Mouse (Mus musculus) CH12.LX (cell line): ENCODE measurements at regions not wholly inside any gene's neighbourhood (a gene's known extent, or its start where the extent isn't known, plus 50 kb on each side); places are given as distances from the start of the nearest gene placed in this dataset.

Source experiments
- DNase-seq: peaks from one replicate; pipeline ENCODE4 v3.0.0-alpha.2; 2013; ENCODE audit errors: extremely low read depth
- H3K27ac ChIP-seq: 2 replicates; pipeline ENCODE4 v1.5.1; 2012; ENCODE audit warnings: low read depth, mild to moderate bottlenecking, control low read depth, moderate library complexity; ENCODE audit not compliant: insufficient read depth
- H3K27me3 ChIP-seq: replicated peaks from 2 replicates; pipeline ENCODE3; 2012; ENCODE audit warnings: inconsistent platforms
- H3K36me3 ChIP-seq, 2 experiments: replicated peaks in 1 of 2; 2 replicates each; pipeline versions ENCODE3 to v1.6.1; 2012; ENCODE audit warnings: inconsistent platforms in 1 of 2, low read length in 1 of 2, mild to moderate bottlenecking in 1 of 2, mixed read lengths in 1 of 2, moderate library complexity in 1 of 2; ENCODE audit not compliant: control insufficient read depth in 1 of 2, insufficient read depth in 1 of 2
- H3K4me1 ChIP-seq, 2 experiments: 2 replicates each; pipeline ENCODE4 v1.6.1; 2012; ENCODE audit warnings: inconsistent platforms in 1 of 2, moderate library complexity in 1 of 2; ENCODE audit not compliant: insufficient read depth in 2 of 2, control insufficient read depth in 1 of 2
- H3K4me2 ChIP-seq: 2 replicates; pipeline ENCODE4 v1.6.1; 2012; ENCODE audit warnings: low read depth, mild to moderate bottlenecking, control low read depth; ENCODE audit not compliant: poor library complexity, insufficient read depth, severe bottlenecking
- H3K4me3 ChIP-seq, 3 experiments: fragments of 150-350 bp in 1 of 3; sonication (generic) in 1 of 3; replicated peaks in 1 of 3; 2 replicates each; pipeline versions ENCODE3 to v1.5.1; 2011 to 2012; ENCODE audit warnings: low read depth in 2 of 3, low read length in 2 of 3, mild to moderate bottlenecking in 2 of 3, moderate library complexity in 2 of 3, control low read depth in 1 of 3, improper control_type of control experiment in 1 of 3, inconsistent platforms in 1 of 3, mixed read lengths in 1 of 3; ENCODE audit not compliant: poor library complexity in 1 of 3
- H3K79me2 ChIP-seq: replicated peaks from 2 replicates; pipeline ENCODE4 v1.6.1; 2012; ENCODE audit warnings: mild to moderate bottlenecking, moderate library complexity; ENCODE audit not compliant: control insufficient read depth, poor library complexity, insufficient read depth, severe bottlenecking; ENCODE audit errors: extremely low read depth
- H3K9ac ChIP-seq: 2 replicates; pipeline ENCODE4 v1.6.1; 2012; ENCODE audit warnings: low read depth, mild to moderate bottlenecking, control low read depth, moderate library complexity; ENCODE audit not compliant: insufficient read depth
- H3K9me3 ChIP-seq: replicated peaks from 2 replicates; pipeline ENCODE3; 2012; ENCODE audit warnings: low read length, inconsistent platforms, mixed read lengths
- CHD1 ChIP-seq: IDR thresholded peaks from 2 replicates; pipeline ENCODE4 v1.6.1; 2012; ENCODE audit warnings: low read depth, low read length, improper control_type of control experiment, inconsistent platforms
- CTCF ChIP-seq, 2 experiments: IDR thresholded peaks in 1 of 2; conservative IDR thresholded peaks in 1 of 2; 2 replicates each; pipeline ENCODE4 v1.5.1; 2011 to 2012; ENCODE audit warnings: low read depth in 2 of 2, low read length in 2 of 2, improper control_type of control experiment in 1 of 2, inconsistent platforms in 1 of 2, mild to moderate bottlenecking in 1 of 2, moderate library complexity in 1 of 2
- GABPA ChIP-seq: IDR thresholded peaks from 2 replicates; pipeline ENCODE4 v1.6.1; 2012; ENCODE audit warnings: low read depth, low read length, improper control_type of control experiment, inconsistent platforms; ENCODE audit not compliant: insufficient replicate concordance
- IRF4 ChIP-seq: IDR thresholded peaks from 2 replicates; pipeline ENCODE4 v1.6.1; 2014; ENCODE audit warnings: low read depth, mild to moderate bottlenecking, inconsistent platforms, low read length, improper control_type of control experiment
- JUN ChIP-seq: IDR thresholded peaks from 2 replicates; pipeline ENCODE4 v1.6.1; 2011; ENCODE audit warnings: low read depth, mild to moderate bottlenecking, low read length, improper control_type of control experiment, moderate library complexity; ENCODE audit not compliant: insufficient read depth
- MAX ChIP-seq: IDR thresholded peaks from 2 replicates; pipeline ENCODE4 v1.6.1; 2011; ENCODE audit warnings: low read length, improper control_type of control experiment
- MAZ ChIP-seq: IDR thresholded peaks from 2 replicates; pipeline ENCODE4 v1.6.1; 2012; ENCODE audit warnings: low read depth, mild to moderate bottlenecking, inconsistent platforms, low read length, improper control_type of control experiment, moderate library complexity
- MXI1 ChIP-seq: IDR thresholded peaks from 2 replicates; pipeline ENCODE4 v1.6.1; 2011; ENCODE audit warnings: mild to moderate bottlenecking, low read depth, low read length, improper control_type of control experiment
- MYC ChIP-seq: IDR thresholded peaks from 2 replicates; pipeline ENCODE4 v1.6.1; 2011; ENCODE audit warnings: low read depth, mild to moderate bottlenecking, improper control_type of control experiment, low read length
- NELFE ChIP-seq: IDR thresholded peaks from 2 replicates; pipeline ENCODE4 v1.6.1; 2011; ENCODE audit warnings: low read depth, low read length, improper control_type of control experiment
- NRF1 ChIP-seq: IDR thresholded peaks from 2 replicates; pipeline ENCODE4 v1.6.1; 2014; ENCODE audit warnings: low read depth, mild to moderate bottlenecking, inconsistent platforms, low read length, improper control_type of control experiment, moderate library complexity
- PAX5 ChIP-seq: IDR thresholded peaks from 2 replicates; pipeline ENCODE4 v1.6.1; 2012; ENCODE audit warnings: low read length, inconsistent platforms, mixed read lengths
- RCOR1 ChIP-seq: conservative IDR thresholded peaks from 2 replicates; pipeline ENCODE4 v1.6.1; 2012; ENCODE audit warnings: low read depth, mild to moderate bottlenecking, inconsistent platforms, low read length, improper control_type of control experiment
- SIN3A ChIP-seq: IDR thresholded peaks from 2 replicates; pipeline ENCODE4 v1.6.1; 2012; ENCODE audit warnings: low read length, improper control_type of control experiment, inconsistent platforms
- TBP ChIP-seq: conservative IDR thresholded peaks from 2 replicates; pipeline ENCODE4 v1.6.1; 2011; ENCODE audit warnings: low read depth, low read length, improper control_type of control experiment
- TCF12 ChIP-seq: IDR thresholded peaks from 2 replicates; pipeline ENCODE4 v1.6.1; 2014; ENCODE audit warnings: low read depth, mild to moderate bottlenecking, inconsistent platforms, low read length, improper control_type of control experiment
- UBTF ChIP-seq: IDR thresholded peaks from 2 replicates; pipeline ENCODE4 v1.6.1; 2012; ENCODE audit warnings: low read depth, mild to moderate bottlenecking, inconsistent platforms, low read length, improper control_type of control experiment, moderate library complexity
- ZKSCAN1 ChIP-seq: IDR thresholded peaks from 2 replicates; pipeline ENCODE4 v1.6.1; 2012; ENCODE audit warnings: low read depth, inconsistent platforms, low read length, improper control_type of control experiment, borderline replicate concordance
- ZNF384 ChIP-seq: IDR thresholded peaks from 2 replicates; pipeline ENCODE4 v1.6.1; 2012; ENCODE audit warnings: low read depth, low read length, improper control_type of control experiment, inconsistent platforms
- dilution Hi-C: fragments of 300-500 bp; cut with MboI; formaldehyde crosslinking; loops from 2 replicates; pipeline ENCODE4 v1.14.3; 2020; ENCODE audit warnings: low sequenced_read_pairs; ENCODE audit not compliant: extremely low pct_unique_long_range_greater_than_20kb, extremely low pct_ligation_motif_present
- in situ Hi-C: fragments of 300-500 bp; cut with MboI; formaldehyde crosslinking; loops from 3 replicates; pipeline ENCODE4 v1.14.3; 2019; ENCODE audit warnings: low sequenced_read_pairs, low pct_ligation_motif_present, low pct_unique_long_range_greater_than_20kb, mixed read lengths

DNA sequence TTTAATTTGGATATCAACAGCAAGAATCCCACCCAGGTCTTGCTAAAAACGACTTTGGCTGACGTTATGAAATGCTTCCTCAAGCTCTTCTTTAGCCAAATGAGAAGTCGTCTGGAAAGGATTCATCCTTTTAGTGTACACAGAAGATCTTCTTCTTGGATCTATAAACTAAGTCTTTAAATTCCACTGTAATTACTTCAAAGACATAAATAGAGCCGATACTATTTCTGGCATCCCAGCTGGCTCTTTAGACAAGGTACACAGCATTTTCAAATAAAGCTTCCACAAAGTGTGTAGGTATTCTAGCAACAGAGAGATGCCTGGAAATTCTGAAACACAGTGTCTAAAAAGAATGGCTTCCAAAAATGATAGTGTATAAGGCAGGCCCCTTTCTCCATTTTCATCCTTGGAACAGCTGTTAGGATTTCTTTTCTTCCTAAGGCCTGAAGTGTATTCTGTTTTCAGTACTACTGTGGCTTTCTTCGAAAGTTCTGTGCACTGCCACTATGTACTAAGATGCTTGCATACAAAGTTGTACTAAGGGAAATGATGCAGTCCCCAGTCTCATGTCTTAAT, 371.4 kb downstream of the Inhba start:
- no peak overlapping the region for H3K4me2 ChIP-seq
- H3K4me1 ChIP-seq = no peaks in the 10 kb centered on the region
- H3K27me3 ChIP-seq = no peaks in the 10 kb centered on the region
- H3K36me3 ChIP-seq = no peaks in the 10 kb centered on the region
- no peaks in the 10 kb centered on the region for H3K9me3 ChIP-seq
- no peaks in the 10 kb centered on the region for H3K79me2 ChIP-seq
- dilution Hi-C loops = no loop called here
- no peak overlapping the region for H3K4me3 ChIP-seq
- in situ Hi-C loops = no loop called here
- H3K27ac ChIP-seq = no peak overlapping the region
- no peak overlapping the region for H3K9ac ChIP-seq
- DNase-seq = no peak
- TF ChIP-seq JUN = no peak
- TF ChIP-seq RCOR1 = no peak
- no peak for TF ChIP-seq SIN3A
- TF ChIP-seq MYC = no peak
- TF ChIP-seq UBTF = no peak
- TF ChIP-seq CHD1 = no peak
- TF ChIP-seq ZNF384 = no peak
- no peak for TF ChIP-seq MAX
- TF ChIP-seq MAZ = no peak
- TF ChIP-seq MXI1 = no peak
- no peak for TF ChIP-seq GABPA
- TF ChIP-seq IRF4 = no peak
- TF ChIP-seq PAX5 = no peak
- TF ChIP-seq NELFE = no peak
- TF ChIP-seq TCF12 = no peak
- no peak for TF ChIP-seq NRF1
- no peak for TF ChIP-seq ZKSCAN1

GRCm38 (mm10) chr13:16416356-16417019, 404.8 kb downstream of the Inhba start:
- TF ChIP-seq MAZ (no peak), GABPA (no peak), TBP (no peak), CTCF (conservative IDR thresholded peaks at IDR 0.05 in 1 of 2, IDR thresholded peaks at IDR 0.05 in 1 of 2; ENCODE audit: low read depth in 2 of 2, low read length in 2 of 2) (no peak)
- Histone ChIP-seq H3K27me3 (no peaks in the 10 kb centered on the region), H3K36me3 (no peaks in the 10 kb centered on the region), H3K4me3 (no peak overlapping the region), H3K4me2 (no peak overlapping the region), H3K79me2 (no peaks in the 10 kb centered on the region), H3K9me3 (no peaks in the 10 kb centered on the region), H3K9ac (no peak overlapping the region), H3K27ac (no peak overlapping the region), H3K4me1 (no peaks in the 10 kb centered on the region)
- DNase-seq = no peak
- in situ Hi-C loops (no loop called here), dilution Hi-C loops (no loop called here)
